Mouse (Mus musculus) MEL-GATA-1-ER (cell line): ENCODE data around the gene Erc2.

ENCODE experiments used
- DNase-seq: peaks from one replicate; pipeline ENCODE4 v3.0.0-alpha.2; 2012; ENCODE audit warnings: low read depth; ENCODE audit errors: extremely low read depth

Gene Erc2

DNA sequence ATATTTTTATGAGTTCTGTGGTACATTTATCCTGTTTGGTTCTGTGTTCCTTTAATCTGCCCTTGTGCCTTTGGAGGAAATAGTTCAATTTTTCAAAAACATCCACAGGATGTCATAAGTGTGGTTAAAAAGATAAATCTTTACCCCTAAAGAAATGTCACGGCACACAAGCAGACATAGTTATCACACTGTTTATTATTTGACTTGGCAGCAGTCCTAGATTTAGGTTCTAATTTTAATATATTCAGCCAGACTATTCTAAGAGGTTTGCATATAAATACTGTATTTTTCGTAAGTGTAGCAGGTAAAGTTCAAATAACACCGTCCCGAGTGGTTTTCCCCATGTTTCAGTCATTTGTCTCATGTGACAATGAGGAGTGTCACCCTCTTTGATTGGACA lies 548.5 kb downstream of the Erc2 start:
- no peak for DNase-seq

GRCm38 (mm10) chr14:28171364-28171763 lies 549.1 kb downstream of the Erc2 start:
- no peak for DNase-seq

GRCm38 (mm10) chr14:28173736-28174135 lies 551.5 kb downstream of the Erc2 start:
- no peak for DNase-seq

DNA sequence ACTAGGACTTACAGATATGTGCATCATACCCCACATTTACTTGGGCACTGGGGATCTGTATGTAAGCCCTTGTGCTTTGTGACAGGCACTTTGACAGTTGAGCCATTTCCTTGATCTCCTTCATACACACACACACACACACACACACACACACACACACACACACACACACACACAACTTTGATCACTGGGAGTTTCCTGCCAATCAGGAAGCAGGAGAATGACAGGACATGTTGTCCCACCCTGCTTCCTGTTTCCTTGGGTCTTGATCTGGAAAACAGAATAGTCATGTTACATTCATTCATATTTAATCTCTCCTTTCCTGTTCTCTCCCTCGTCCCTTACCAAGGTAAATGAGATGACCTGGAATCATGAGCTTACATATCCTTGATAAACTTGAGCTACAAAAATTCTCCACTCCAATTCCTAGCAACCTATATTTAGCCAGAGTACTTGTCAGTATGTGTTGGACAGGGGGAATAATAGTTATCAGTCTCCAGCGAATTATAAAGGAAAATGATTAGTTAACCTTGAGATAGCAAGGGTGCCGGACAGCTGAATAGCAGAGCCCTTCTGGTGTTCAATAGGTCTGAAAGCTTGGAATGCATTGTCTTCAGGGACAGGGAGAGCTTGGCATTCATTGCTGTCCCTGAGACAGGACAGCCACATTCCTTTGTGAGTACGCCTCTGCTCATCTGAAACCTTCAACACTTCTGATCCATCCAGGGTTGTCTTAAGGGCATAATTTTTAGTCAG lies 559.0 kb downstream of the Erc2 start:
- no peak for DNase-seq

- DNase-seq: no peak
Observed at GRCm38 (mm10) chr14:28192711-28193364, 570.6 kb downstream of the Erc2 start.

DNA sequence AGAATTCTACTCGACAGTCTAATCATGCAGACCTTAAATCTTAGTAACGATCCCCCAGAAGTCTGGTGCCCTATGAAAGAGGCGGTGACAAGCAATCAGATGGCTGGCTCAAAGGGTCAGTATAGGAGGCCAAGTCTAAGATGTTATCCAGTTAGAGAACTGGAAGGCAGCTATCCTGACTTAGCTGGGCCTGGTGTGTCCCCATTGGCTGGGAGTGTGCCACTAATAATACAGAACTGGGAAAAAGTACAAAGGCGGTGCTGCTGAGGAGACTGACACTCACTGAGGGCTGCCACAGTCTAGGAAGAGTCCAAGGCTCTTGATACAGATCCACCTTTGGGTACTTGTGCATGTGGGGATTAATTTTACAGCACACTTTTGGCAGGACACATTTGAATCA lies 581.6 kb downstream of the Erc2 start:
- no peak for DNase-seq

DNA sequence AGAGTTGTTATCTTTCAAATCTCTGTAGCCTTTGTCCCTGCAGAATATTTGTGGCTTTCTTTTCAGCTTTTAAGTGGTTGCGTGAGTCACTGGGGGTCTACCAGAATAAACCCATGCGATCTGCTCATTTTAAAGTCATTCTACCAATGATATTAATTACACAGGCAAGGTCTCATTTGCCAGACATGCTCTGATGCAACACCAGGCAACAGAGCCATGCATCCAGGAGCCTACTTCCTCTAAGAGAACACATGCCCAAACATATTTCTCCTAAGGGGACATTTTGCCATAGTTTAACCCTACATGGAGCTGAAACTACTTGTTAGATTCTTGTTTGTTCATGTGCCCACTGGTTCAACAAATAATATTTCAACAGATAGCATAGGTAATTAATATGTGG lies 584.1 kb downstream of the Erc2 start:
- DNase-seq: no peak

DNA sequence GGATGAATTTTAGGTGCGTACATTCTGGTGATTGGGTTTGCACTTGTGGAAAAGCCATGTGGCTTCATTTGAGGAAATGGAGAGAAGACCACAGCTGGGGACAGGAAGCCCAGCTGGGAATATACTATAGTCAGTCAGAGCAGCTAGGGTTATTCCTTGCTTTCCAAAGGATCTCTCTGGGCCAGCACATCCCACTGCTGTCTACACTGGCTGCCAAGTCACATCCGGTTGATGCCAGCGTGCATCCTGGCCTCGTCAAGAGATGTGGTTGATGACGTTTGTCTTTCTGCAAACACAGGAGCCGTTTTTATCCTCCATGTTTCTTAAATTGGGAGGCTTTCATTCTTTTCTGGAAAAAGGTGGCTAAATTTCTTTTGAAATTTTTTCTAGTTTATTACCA lies 603.3 kb downstream of the Erc2 start:
- DNase-seq: no peak

DNA sequence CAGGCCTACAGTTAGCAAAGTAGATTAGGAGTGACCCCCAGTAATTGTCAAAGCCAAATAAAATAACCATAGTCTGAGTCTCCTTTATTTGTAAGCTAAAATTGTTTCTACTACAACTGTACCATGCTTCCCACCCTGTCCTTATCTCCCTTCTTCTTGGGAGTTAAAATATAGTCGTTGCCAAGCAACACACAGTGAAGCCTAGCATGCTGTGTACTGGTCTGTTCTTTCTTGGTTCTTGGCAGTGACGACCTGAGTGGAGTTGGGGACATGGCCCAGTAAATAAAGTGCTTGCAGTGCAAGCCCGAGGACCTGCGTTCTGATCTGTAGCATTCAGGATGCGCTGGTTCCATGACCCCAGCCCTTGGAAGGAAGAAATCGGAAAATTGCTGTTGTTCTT lies 608.3 kb downstream of the Erc2 start:
- DNase-seq: no peak

DNA sequence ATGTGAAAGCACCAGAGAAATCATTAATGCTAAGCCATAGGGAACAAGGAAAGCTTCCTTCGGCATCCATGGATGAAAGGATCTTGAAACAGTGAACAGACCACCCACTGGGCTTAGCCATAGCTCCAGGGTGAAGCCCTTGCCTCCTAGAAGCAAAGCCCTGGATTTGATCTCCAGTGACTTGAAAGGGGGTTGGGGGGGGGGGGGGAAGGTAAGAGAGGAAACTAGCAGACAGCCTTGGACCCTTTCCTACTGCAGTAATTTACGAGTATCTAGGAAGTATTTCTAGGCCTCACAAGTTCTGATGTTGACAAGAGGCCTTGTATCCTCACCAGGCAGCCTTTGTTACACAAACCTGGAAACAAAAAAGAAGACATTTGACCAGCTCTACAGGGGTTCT lies 609.0 kb downstream of the Erc2 start:
- DNase-seq: no peak

DNA sequence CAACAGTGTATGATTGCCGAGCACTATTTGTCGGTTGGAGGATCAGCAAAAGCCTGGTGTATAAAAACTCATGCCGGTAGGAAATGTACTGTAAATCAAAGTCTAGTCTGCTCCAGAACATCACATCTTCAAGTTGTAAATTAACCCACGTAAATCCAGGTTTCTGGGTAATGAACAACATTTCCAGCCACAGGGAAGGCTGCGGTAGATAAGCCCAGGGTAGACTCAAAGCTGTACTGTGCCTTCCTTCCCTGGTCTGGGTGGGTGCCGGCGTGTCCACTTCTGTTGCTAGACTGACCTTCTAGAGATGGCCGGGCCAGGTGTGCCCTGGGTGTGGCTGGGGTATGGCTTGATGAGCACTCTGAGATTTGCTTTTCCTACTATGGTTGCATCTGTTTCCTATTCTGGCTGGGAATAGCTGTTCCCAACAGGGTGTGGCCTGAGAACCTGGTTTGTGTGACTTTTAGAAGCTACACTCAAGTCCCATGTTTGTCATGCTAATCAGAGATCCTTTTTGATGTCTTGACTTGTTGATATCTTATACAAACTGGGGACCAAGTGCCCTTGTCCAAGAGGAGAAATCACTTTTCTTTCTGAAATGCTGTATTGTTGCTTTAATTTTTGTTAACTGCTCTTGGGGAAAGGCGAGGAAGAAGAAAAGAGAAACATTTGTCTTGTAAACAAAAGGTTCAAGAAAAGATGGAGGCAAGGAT lies 616.3 kb downstream of the Erc2 start:
- DNase-seq: no peak

DNA sequence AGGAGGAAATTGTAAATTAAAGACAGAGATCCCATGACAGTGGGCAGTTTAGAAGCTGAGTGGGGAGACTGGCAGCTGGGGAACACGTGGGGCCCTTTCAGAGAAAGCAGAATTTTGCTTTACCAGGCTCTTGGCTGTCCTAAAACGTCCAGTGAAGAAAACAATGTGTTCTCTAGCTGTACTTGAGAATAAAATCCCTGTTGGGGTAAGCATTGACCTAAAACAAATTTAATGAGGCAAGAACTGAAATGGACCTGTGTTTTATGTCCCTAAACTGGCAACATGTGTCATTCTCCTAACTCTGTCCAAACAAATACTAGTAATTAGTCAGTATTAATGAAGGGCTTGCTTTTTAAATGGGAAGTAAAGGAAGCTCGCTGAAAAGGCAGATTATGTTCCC lies 617.9 kb downstream of the Erc2 start:
- DNase-seq: no peak

DNA sequence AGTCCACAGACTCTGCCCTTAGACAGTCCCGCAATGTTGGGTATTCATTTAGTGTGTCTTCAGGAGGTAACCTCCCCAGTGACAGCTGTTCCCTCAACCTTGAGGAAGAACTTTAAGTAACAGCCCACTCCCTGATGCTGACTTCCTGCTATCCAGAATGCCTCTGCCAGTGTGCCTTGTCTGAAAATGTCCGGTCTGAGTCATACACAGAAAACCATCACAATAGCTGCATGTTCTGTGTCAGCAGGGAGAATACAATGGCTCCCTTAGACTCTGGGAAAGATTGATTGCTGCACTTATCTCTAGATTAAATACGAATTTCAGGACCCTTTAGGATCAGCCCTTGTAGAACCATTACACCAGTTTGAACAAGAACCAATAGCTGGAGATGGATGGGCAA lies 620.5 kb downstream of the Erc2 start:
- DNase-seq: no peak

- no peak for DNase-seq
Observed at GRCm38 (mm10) chr14:28243474-28243873, 621.2 kb downstream of the Erc2 start.

DNA sequence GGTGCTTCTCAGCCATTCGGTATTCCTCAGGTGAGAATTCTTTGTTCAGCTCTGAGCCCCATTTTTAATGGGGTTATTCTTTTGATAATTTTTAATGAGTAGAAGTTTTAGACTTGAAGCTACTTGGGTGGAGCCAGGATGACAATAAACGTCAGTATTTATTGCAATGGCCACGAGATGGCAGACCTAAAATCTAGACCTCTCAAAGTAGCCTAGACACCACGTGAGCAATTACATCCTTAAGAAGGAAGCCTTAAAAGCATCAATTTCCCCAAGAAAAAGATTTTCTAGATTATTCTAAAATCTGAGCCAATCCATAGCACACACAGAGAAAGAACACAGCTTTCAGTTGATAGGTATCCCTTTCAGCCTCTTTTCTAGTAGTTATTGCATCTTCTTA lies 640.5 kb downstream of the Erc2 start:
- DNase-seq: no peak

DNA sequence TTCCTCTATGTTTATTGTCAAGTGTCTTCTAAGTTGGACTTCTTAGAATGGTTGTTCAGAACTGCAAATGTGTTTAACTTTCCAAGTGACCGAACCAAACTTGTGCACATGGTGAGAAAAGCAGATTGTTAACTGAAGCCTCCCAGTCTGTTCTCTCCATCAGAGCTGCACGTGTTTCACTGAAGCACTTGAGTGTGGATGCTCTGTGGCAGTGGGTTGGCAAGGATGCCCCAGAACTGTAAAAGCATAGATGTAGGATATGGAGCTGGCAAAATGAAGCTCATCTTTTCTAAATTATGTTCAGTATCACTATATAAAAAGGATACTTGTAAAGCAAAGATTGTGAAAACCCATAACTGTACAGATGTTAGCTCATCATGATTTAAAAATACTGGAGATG lies 645.1 kb downstream of the Erc2 start:
- no peak for DNase-seq

GRCm38 (mm10) chr14:28271846-28272245 lies 649.6 kb downstream of the Erc2 start:
- no peak for DNase-seq

DNA sequence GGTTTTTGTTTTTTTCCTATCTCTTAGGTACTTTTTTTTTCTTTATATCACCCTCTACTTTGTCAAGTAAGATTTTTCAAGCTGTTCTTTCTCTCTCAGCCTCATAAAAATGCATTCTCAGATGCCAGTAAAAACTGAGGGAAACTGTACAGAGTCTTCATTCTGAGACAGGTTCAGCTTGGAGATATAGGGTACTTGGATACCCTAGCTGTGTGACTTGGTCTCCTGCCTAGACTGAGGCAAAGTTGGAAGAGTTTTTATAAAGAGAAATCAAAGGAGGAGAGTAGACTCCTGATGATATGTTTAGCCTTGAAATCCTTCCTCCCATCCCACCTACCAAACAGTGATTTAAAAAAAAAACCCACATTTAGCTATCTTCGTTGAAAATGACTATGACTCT lies 651.4 kb downstream of the Erc2 start:
- no peak for DNase-seq

DNA sequence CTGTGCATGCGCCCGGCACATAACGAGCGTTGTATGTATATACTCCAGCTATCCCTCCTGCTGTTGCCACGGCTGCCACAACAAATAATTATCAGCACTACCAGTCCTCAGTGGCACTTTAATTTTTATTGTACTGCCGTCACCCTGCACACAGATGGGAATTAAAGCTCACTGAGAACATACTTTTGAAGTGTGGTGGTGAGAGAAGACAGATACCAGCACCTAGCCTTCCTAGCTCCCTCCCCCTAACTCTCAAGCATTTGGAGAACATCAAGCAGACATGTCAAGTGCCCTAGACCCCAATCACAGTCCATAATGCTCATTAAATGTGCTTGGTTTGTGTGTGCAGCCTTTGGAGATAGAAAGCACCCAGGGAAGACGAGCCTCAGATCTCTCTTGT lies 652.6 kb downstream of the Erc2 start:
- no peak for DNase-seq

DNA sequence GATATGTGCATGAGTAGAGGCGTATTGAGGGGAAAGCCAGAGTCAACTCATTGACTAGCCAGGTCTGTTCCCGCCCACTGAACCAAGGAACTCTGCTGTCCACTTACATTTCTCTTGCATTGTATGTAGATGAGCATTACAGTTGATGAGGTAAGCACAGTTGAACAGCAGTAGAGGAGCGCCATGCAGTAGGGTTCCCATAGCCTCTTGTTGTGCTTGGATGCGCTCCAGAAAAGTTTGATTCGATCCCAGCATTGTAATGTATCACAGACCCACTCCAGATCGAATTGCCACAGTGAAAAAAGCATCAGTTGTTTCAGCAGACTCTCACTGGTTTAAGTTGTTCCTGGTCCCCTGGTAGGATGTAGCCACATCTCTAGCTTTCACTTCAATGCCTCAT lies 656.7 kb downstream of the Erc2 start:
- no peak for DNase-seq

DNA sequence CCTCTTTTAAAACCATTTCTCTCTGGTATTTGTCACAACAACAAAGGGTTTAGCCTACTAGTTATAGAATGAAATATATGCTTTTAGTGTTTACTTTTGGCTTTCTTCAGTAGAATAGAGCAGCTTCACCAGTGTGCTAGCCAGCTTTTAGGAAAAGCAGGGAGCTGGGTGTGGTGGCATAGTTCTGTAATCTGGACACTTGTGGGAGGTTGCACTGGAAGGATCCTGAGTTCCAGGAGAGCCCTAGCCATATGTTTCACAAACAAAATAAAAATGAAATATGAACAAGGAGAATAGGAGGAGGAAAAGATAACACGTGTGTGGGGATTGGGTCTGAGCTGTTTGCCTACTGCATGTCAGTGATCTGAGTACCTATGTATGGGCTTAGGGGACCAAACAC lies 658.1 kb downstream of the Erc2 start:
- no peak for DNase-seq

GRCm38 (mm10) chr14:28283319-28284095 lies 661.3 kb downstream of the Erc2 start:
- no peak for DNase-seq
